In the genomic region with DNA sequence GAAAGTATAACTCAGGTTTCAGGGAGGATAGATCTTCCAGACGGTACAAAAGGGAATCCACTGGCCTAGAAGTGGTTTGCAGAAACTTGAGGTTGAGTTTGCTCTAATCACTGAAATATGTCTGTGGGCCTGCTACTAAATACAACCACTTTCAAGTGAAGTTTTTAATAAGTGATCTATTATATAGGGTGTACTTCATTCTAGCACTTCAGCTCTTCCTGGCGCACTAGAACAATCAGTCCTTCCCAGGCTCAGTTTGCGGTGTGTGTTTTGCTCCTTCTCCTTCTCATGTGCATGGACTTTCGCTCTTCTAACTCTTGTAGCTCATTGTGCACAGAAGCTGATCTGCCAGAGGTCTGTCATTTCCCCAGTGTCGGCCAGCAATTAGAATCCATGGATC, we compare ENCODE assay signal across 20 mouse cellular contexts. TPM values are rescaled to one million over a fixed set of nuclear protein-coding genes. Genes with fewer than 3 reads are reported as not detected.
A peak's percentile ranks its signal among the peaks of the same experiment; 100 is the strongest.
DNase-seq lines count a peak whose midpoint lies in the region; ATAC-seq and TF ChIP-seq lines count a peak whose summit lies in the region.
"Had no signal": no experiment of that assay in that cellular context is flagged by ENCODE, and none has a peak within 500 bp of the region (broad histone marks: within the 10 kb centered on the region; RNA-seq: fewer than 3 reads in every experiment).

No protein-coding gene starts in this region.

- ATAC-seq in intestine, embryonic 15.5 days, result 0 out of 2 replicates have a peak, but pooled peaks have one; percentile 69
- no peak for ATAC-seq in intestine, postnatal 0 days
- ATAC-seq in lung, embryonic 16.5 days (ENCODE audit: low read depth), result peak; percentile 70; the same call in 1 of the 2 replicates
- ATAC-seq: forebrain, embryonic 16.5 days had no signal

- H3K4me3 ChIP-seq in intestine, embryonic 15.5 days (replicated peaks), result no peak overlapping the region
- no peak overlapping the region for H3K4me3 ChIP-seq in intestine, postnatal 0 days (ENCODE audit: low read depth, low read length)
- H3K4me3 ChIP-seq in lung, embryonic 16.5 days (ENCODE audit: low read length), result no peak overlapping the region
- H3K4me3 ChIP-seq: embryonic facial prominence, embryonic 13.5 days; forebrain, embryonic 12.5 days; heart, embryonic 13.5 days had no signal

- no peaks in the 10 kb centered on the region for H3K27me3 ChIP-seq in intestine, embryonic 15.5 days (replicated peaks)
- H3K27me3 ChIP-seq in intestine, postnatal 0 days (replicated peaks; ENCODE audit: control insufficient read depth, insufficient read depth, low read length), result no peaks in the 10 kb centered on the region
- H3K27me3 ChIP-seq in lung, embryonic 16.5 days (ENCODE audit: control insufficient read depth, insufficient read depth, low read depth, low read length), result no peaks in the 10 kb centered on the region
- H3K27me3 ChIP-seq: embryonic facial prominence, embryonic 13.5 days; forebrain, embryonic 12.5 days; heart, embryonic 13.5 days had no signal

- no peak overlapping the region for H3K4me2 ChIP-seq in intestine, embryonic 15.5 days (replicated peaks)
- H3K4me2 ChIP-seq in intestine, postnatal 0 days (replicated peaks; ENCODE audit: low read depth), result no peak overlapping the region
- H3K4me2 ChIP-seq in lung, embryonic 16.5 days (ENCODE audit: low read depth, low read length), result no peak overlapping the region
- H3K4me2 ChIP-seq: embryonic facial prominence, embryonic 13.5 days; forebrain, embryonic 12.5 days; heart, embryonic 13.5 days had no signal

- no peak overlapping the region for H3K27ac ChIP-seq in intestine, embryonic 15.5 days
- no peak overlapping the region for H3K27ac ChIP-seq in intestine, postnatal 0 days (ENCODE audit: low read depth, low read length)
- peak overlapping the region; percentile 65 for H3K27ac ChIP-seq in lung, embryonic 16.5 days (ENCODE audit: low read length)
- H3K27ac ChIP-seq: embryonic facial prominence, embryonic 13.5 days; forebrain, embryonic 12.5 days; heart, embryonic 13.5 days had no signal

- no peak overlapping the region for H3K9ac ChIP-seq in intestine, embryonic 15.5 days
- no peak overlapping the region for H3K9ac ChIP-seq in intestine, postnatal 0 days (ENCODE audit: low read depth, low read length)
- no peak overlapping the region for H3K9ac ChIP-seq in lung, embryonic 16.5 days (ENCODE audit: low read length)
- H3K9ac ChIP-seq: embryonic facial prominence, embryonic 13.5 days; forebrain, embryonic 12.5 days; heart, embryonic 13.5 days had no signal

- no peaks in the 10 kb centered on the region for H3K9me3 ChIP-seq in intestine, embryonic 15.5 days
- H3K9me3 ChIP-seq in intestine, postnatal 0 days (ENCODE audit: control insufficient read depth), result no peaks in the 10 kb centered on the region
- no peaks in the 10 kb centered on the region for H3K9me3 ChIP-seq in lung, embryonic 16.5 days (ENCODE audit: control insufficient read depth, low read length)
- H3K9me3 ChIP-seq: embryonic facial prominence, embryonic 13.5 days; forebrain, embryonic 12.5 days; heart, embryonic 13.5 days had no signal

- no peaks in the 10 kb centered on the region for H3K36me3 ChIP-seq in intestine, embryonic 15.5 days
- H3K36me3 ChIP-seq in intestine, postnatal 0 days (ENCODE audit: control insufficient read depth, insufficient read depth), result no peaks in the 10 kb centered on the region
- H3K36me3 ChIP-seq in lung, embryonic 16.5 days (ENCODE audit: control insufficient read depth, insufficient read depth, low read length), result no peaks in the 10 kb centered on the region
- H3K36me3 ChIP-seq: embryonic facial prominence, embryonic 13.5 days; forebrain, embryonic 12.5 days; heart, embryonic 13.5 days had no signal

- H3K4me1 ChIP-seq in intestine, embryonic 15.5 days (replicated peaks), result no peaks in the 10 kb centered on the region
- no peaks in the 10 kb centered on the region for H3K4me1 ChIP-seq in intestine, postnatal 0 days (replicated peaks; ENCODE audit: control insufficient read depth, insufficient read depth, low read length)
- H3K4me1 ChIP-seq in lung, embryonic 16.5 days (replicated peaks; ENCODE audit: control insufficient read depth, insufficient read depth, low read length), result peaks cover 4% of the 10 kb centered on the region
- H3K4me1 ChIP-seq: embryonic facial prominence, embryonic 13.5 days; forebrain, embryonic 12.5 days; heart, embryonic 13.5 days had no signal

- no peak for TF ChIP-seq CTCF in intestine, postnatal 0 days (IDR thresholded peaks at IDR 0.05; ENCODE audit: low read depth)

- WGBS in intestine, embryonic 15.5 days, result 68% methylated on average over 5 of the region's 5 CpGs
- 49% methylated on average over 5 of the region's 5 CpGs for WGBS in intestine, postnatal 0 days
- WGBS in lung, embryonic 16.5 days, result 63% methylated on average over 5 of the region's 5 CpGs

- DNase-seq in kidney, postnatal 14 days, result peak; percentile 21
- no peak for DNase-seq in kidney, adult 11 months
- DNase-seq in lung, postnatal 10 days, result no peak
- no peak for DNase-seq in layer of hippocampus, postnatal 10 days (ENCODE audit: low spot score in 2 of 2)
- DNase-seq in adrenal gland, adult 8-10 months, result no peak
- DNase-seq: adrenal gland, postnatal 14 days; cerebellum, adult 11-12 months; cerebellum, adult 9-10 months; cerebellum, postnatal 25 days; gastrocnemius, postnatal 14 days; heart, postnatal 36 days had no signal

RNA-seq across cellular contexts. Expression of a gene that starts 11.8 kb away (rescaled TPM):
- 4.9 and 6.6 TPM in 2 replicates for polyA plus RNA-seq in intestine, embryonic 15.5 days (2015; fragmentation: Nextera tagmentation; extraction: Ambion mirVana)
- polyA plus RNA-seq in intestine, postnatal 0 days (2015; fragmentation: Nextera tagmentation; extraction: Ambion mirVana), result 7.3 and 12.9 TPM in 2 replicates
- 49.4 and 58.9 TPM in 2 replicates for polyA plus RNA-seq in lung, embryonic 16.5 days (2015; fragmentation: Nextera tagmentation; extraction: Ambion mirVana)
- total RNA-seq in layer of hippocampus, postnatal 10 days (2021), result 10 to 100 TPM; 49.3 to 50.1 TPM
- total RNA-seq in adrenal gland, adult 8-10 months (2022), result 1 to 10 TPM; 1.2 to 9.3 (median 4.1) TPM
- total RNA-seq: MEL had no signal
- polyA plus RNA-seq: C2C12 had no signal

RNA-seq across cellular contexts. Expression of a gene that starts 55.2 kb away (rescaled TPM):
- 25.1 and 27.2 TPM in 2 replicates for polyA plus RNA-seq in intestine, embryonic 15.5 days (2015; fragmentation: Nextera tagmentation; extraction: Ambion mirVana)
- polyA plus RNA-seq in intestine, postnatal 0 days (2015; fragmentation: Nextera tagmentation; extraction: Ambion mirVana), result 7.6 and 7.8 TPM in 2 replicates
- 29.8 and 30.9 TPM in 2 replicates for polyA plus RNA-seq in lung, embryonic 16.5 days (2015; fragmentation: Nextera tagmentation; extraction: Ambion mirVana)
- 10 to 100 TPM; 36.4 to 43.1 TPM for total RNA-seq in layer of hippocampus, postnatal 10 days (2021)
- 10 to 100 TPM; 18.0 to 23.5 (median 21.1) TPM for total RNA-seq in adrenal gland, adult 8-10 months (2022)
